Mouse (Mus musculus) midbrain, embryonic 12.5 days (tissue): ENCODE measurements around the gene Atp6v1c2. TPM values are rescaled to one million over a fixed set of nuclear protein-coding genes. Genes with fewer than 3 reads are reported as not detected.

Experiments
- ATAC-seq: fragments of 200-750 bp; cut with Nextera tagmentation; 2 replicates; pipeline ENCODE4 v1.8.0; 2017; ENCODE audit warnings: low read depth, moderate TSS enrichment, moderate library complexity; ENCODE audit not compliant: low FRiP score
- H3K27ac ChIP-seq: fragments of 300-500 bp; sonication (generic); replicated peaks from 2 replicates; pipeline ENCODE4 v1.5.1; 2016; ENCODE audit warnings: mild to moderate bottlenecking
- H3K27me3 ChIP-seq: fragments of 300-500 bp; sonication (generic); 2 replicates; pipeline ENCODE4 v1.6.1; 2016; ENCODE audit warnings: mild to moderate bottlenecking
- H3K36me3 ChIP-seq: fragments of 300-500 bp; sonication (generic); 2 replicates; pipeline ENCODE4 v1.6.1; 2016
- H3K4me1 ChIP-seq: fragments of 300-500 bp; sonication (generic); 2 replicates; pipeline ENCODE4 v1.6.1; 2016
- H3K4me2 ChIP-seq: fragments of 300-500 bp; sonication (generic); replicated peaks from 2 replicates; pipeline ENCODE4 v1.6.1; 2016; ENCODE audit warnings: mild to moderate bottlenecking, moderate library complexity
- H3K4me3 ChIP-seq: fragments of 300-500 bp; sonication (generic); 2 replicates; pipeline ENCODE4 v1.5.1; 2016; ENCODE audit warnings: mild to moderate bottlenecking
- H3K9ac ChIP-seq: fragments of 300-500 bp; sonication (generic); replicated peaks from 2 replicates; pipeline ENCODE4 v1.6.1; 2016; ENCODE audit warnings: mild to moderate bottlenecking, moderate library complexity
- H3K9me3 ChIP-seq: fragments of 300-500 bp; sonication (generic); 2 replicates; pipeline ENCODE4 v1.6.1; 2016; ENCODE audit warnings: mild to moderate bottlenecking
- WGBS: fragments of 180-500 bp; shearing (Covaris S2); methylation state at CpG from one replicate; pipeline ENCODE4 v1.1.7; 2016; 5-methylcytosine and 5-hydroxymethylcytosine counted together
- microRNA-seq: library from miRNA; unstranded; fragments of <30 nt; microRNA quantifications from one replicate; pipeline ENCODE4, GENCODE M21; 2017
- polyA plus RNA-seq: library from polyadenylated mRNA; unstranded; fragments of >200 nt; fragmentation: Nextera tagmentation; extraction: Ambion mirVana; gene quantifications from 2 replicates; pipeline ENCODE4 v1.2.1, GENCODE M21; 2016

Gene Atp6v1c2
- polyA plus RNA-seq, 1 experiment from 2014 or later: 0.55 TPM

GRCm38 (mm10) chr12:17242041-17242440 is 87.1 kb downstream of the Atp6v1c2 start:
- H3K4me2 ChIP-seq: no peak overlapping the region
- H3K36me3 ChIP-seq: no peaks in the 10 kb centered on the region
- no peak overlapping the region for H3K9ac ChIP-seq
- no peaks in the 10 kb centered on the region for H3K9me3 ChIP-seq
- no peak overlapping the region for H3K27ac ChIP-seq
- peaks cover 9% of the 10 kb centered on the region for H3K4me1 ChIP-seq
- no peaks in the 10 kb centered on the region for H3K27me3 ChIP-seq
- no peak for ATAC-seq
- H3K4me3 ChIP-seq: no peak overlapping the region

- Histone ChIP-seq H3K36me3 (no peaks in the 10 kb centered on the region), H3K9me3 (no peaks in the 10 kb centered on the region), H3K4me3 (no peak overlapping the region), H3K4me1 (peaks cover 9% of the 10 kb centered on the region), H3K9ac (no peak overlapping the region), H3K4me2 (no peak overlapping the region), H3K27ac (no peak overlapping the region), H3K27me3 (no peaks in the 10 kb centered on the region)
- 94% methylated on average over 9 of the region's 9 CpGs for WGBS
- no peak for ATAC-seq
These were observed 87.5 kb downstream of the Atp6v1c2 start for GRCm38 (mm10) chr12:17241614-17242013.

GRCm38 (mm10) chr12:17241016-17241415 is 88.1 kb downstream of the Atp6v1c2 start:
- WGBS: 85% methylated on average over 2 of the region's 2 CpGs

GRCm38 (mm10) chr12:17239428-17239688 is 89.8 kb downstream of the Atp6v1c2 start:
- ATAC-seq: no peak
- peaks cover 20% of the 10 kb centered on the region for H3K4me1 ChIP-seq
- H3K9me3 ChIP-seq: no peaks in the 10 kb centered on the region
- H3K9ac ChIP-seq: no peak overlapping the region
- no peaks in the 10 kb centered on the region for H3K27me3 ChIP-seq
- H3K4me3 ChIP-seq: no peak overlapping the region
- no peak overlapping the region for H3K27ac ChIP-seq
- no peaks in the 10 kb centered on the region for H3K36me3 ChIP-seq
- H3K4me2 ChIP-seq: no peak overlapping the region

More at GRCm38 (mm10) chr12:17241016-17241415, 88.1 kb downstream of the Atp6v1c2 start:
- H3K27ac ChIP-seq: no peak overlapping the region
- no peak overlapping the region for H3K9ac ChIP-seq
- ATAC-seq: no peak
- no peak overlapping the region for H3K4me2 ChIP-seq
- no peaks in the 10 kb centered on the region for H3K36me3 ChIP-seq
- H3K4me1 ChIP-seq: peaks cover 13% of the 10 kb centered on the region
- H3K4me3 ChIP-seq: no peak overlapping the region
- H3K27me3 ChIP-seq: no peaks in the 10 kb centered on the region
- H3K9me3 ChIP-seq: no peaks in the 10 kb centered on the region

GRCm38 (mm10) chr12:17238588-17239427 is 90.4 kb downstream of the Atp6v1c2 start:
- ATAC-seq: no peak; the same call in 1 of the 2 replicates
- Histone ChIP-seq H3K4me2 (no peak overlapping the region), H3K27ac (no peak overlapping the region)

GRCm38 (mm10) chr12:17235535-17236313 is 93.4 kb downstream of the Atp6v1c2 start:
- H3K4me1 ChIP-seq: peaks cover 20% of the 10 kb centered on the region
- H3K27ac ChIP-seq: peak overlapping the region; percentile 36; the same call in 1 of the 2 replicates
- H3K4me3 ChIP-seq: no peak overlapping the region
- ATAC-seq: peak; percentile 77
- H3K4me2 ChIP-seq: peak overlapping the region; percentile 13; the same call in 1 of the 2 replicates
- no peaks in the 10 kb centered on the region for H3K9me3 ChIP-seq
- H3K9ac ChIP-seq: no peak overlapping the region
- no peaks in the 10 kb centered on the region for H3K36me3 ChIP-seq
- 36% methylated on average over 11 of the region's 11 CpGs for WGBS
- no peaks in the 10 kb centered on the region for H3K27me3 ChIP-seq

More at GRCm38 (mm10) chr12:17238588-17239427, 90.4 kb downstream of the Atp6v1c2 start:
- H3K36me3 ChIP-seq: no peaks in the 10 kb centered on the region
- peaks cover 20% of the 10 kb centered on the region for H3K4me1 ChIP-seq
- no peaks in the 10 kb centered on the region for H3K27me3 ChIP-seq
- no peak overlapping the region for H3K9ac ChIP-seq
- H3K4me3 ChIP-seq: no peak overlapping the region
- WGBS: 63% methylated on average over 12 of the region's 12 CpGs
- H3K9me3 ChIP-seq: no peaks in the 10 kb centered on the region

Small RNAs within 50 kb of the gene (microRNA-seq; reads per million reads assigned to microRNA genes)
- 22.1 reads per million, percentile 34 among the genes with 10 or more reads in this experiment for gene Mir3066

Other genes starting within 250 kb of the Atp6v1c2 start
- 1.3 and 1.4 TPM in 2 replicates for gene Kcnf1, start 152.5 kb downstream of the Atp6v1c2 start, polyA plus RNA-seq
- 443 and 445 TPM in 2 replicates for gene Pdia6, start 62.8 kb downstream of the Atp6v1c2 start, polyA plus RNA-seq
- gene Nol10, start 19.1 kb upstream of the Atp6v1c2 start, polyA plus RNA-seq: 30.5 and 30.6 TPM in 2 replicates
- 248 and 264 TPM in 2 replicates for gene Odc1, start 215.4 kb upstream of the Atp6v1c2 start, polyA plus RNA-seq